Mouse (Mus musculus) retina, adult 2 months (tissue): ENCODE measurements around the gene Bloc1s5.
"Not testable (repeated sequence)": the region's sequence is repeated elsewhere in the genome, so short reads cannot be mapped to it uniquely, and the experiment has no call there.

Experiments
- DNase-seq: peaks from one replicate; pipeline ENCODE4 v3.0.0-alpha.2; 2012; ENCODE audit warnings: low read depth, low spot score

Bloc1s5 gene

DNA sequence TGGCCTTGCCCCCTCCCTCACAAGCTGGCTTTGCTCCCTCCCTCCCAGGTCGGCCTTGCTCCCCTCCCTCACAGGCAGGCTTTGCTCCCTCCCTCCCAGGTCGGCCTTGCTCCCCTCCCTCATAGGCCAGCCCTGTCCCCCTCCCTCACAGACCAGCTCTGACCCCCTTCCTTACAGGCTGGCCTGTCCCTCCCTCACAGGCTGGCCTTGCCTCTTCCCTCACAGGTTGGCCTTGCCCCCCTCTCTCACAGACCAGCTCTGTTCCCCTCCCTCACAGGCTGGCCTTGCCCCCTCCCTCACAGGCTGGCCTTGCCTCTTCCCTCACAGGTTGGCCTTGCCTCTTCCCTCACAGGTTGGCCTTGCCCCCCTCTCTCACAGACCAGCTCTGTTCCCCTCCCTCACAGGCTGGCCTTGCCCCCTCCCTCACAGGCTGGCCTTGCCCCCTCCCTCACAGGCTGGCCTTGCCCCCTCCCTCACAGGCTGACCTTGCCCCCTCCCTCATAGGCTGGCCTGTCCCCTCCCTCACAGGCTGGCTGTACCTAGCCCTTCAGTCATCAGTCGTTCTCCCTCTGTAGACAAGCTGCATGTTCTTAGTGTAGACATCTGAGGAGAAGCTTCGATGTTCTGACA, 16.8 kb downstream of the Bloc1s5 start:
- DNase-seq, result not testable (repeated sequence)

DNA sequence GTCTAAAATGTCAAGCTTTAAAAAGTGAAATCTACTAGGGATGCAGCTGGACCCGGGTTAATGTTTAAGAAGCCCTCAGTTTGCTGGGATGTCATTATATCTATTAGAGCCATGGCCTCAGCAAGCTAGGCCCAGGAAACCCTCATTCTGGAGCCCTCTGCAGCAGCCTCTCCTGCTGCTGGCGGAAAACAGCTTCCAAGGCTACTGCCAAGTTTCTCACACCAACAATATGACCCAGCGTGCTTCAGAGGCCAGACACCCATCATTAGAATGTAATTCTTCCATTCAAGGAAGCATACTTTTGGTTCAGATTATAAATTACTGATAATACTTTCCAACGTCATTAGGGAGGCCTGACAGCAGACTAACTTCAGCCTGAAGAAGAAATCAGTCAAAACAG, 18.0 kb downstream of the Bloc1s5 start:
- no peak for DNase-seq

GRCm38 (mm10) chr13:38615656-38616055, 19.3 kb downstream of the Bloc1s5 start:
- no peak for DNase-seq

DNA sequence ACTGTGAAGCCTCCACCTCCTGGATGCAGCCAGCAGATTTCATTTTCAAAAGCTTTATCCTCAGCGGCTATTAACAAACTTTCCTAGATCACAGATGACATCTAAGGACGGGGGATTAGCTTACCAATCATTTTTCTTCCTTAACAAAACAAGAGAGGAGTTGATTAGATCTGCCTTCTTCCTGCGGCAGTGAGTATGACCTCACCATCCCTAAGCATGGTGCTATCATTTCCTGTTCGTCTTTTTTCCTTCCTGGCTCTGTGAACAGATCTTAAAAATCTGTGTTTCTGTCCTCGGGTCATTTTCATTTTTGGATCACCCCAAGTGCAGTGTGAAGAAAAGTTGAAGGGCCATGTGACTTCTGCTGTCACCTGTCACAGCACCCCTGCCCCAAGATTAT, 20.6 kb downstream of the Bloc1s5 start:
- DNase-seq, result no peak

DNA sequence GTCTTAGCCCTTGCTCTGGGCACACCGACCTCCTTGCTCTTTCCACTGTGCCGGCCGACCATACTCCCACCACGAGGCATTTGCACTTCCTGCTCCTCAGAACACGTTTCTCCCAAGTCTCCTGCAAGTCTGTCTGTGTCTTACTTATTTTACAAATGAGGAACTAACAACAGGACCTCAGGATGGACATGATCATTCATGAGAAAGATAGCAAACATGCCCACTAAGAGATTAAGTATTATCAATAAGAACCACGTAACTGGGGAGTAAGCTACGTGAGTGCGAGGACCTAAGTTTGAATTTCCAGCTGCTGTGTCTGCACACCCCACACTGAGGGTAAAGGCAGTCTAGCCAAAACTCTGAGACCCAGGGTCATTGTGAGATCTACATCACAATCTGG, 21.3 kb downstream of the Bloc1s5 start:
- DNase-seq, result no peak

DNA sequence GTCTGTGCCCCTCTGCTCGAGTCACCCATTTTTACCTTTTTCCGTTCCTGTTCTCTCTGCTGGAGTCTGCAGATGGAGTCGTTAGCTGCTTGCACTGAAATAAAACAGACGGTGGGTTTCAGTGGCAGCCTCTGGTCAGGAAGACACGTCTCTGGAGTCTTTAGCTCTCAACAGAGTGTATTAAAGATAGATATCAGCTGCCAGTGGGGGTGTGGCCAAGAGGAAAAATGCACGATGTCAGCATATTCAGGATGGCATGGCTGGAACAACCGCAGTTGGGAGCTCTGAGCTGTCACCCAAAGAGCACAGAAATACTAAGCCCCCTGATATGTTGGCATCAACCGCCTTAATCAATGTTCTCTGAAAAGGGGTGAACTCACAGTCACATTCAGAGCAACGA, 22.3 kb downstream of the Bloc1s5 start:
- DNase-seq, result no peak

GRCm38 (mm10) chr13:38612179-38612578, 22.7 kb downstream of the Bloc1s5 start:
- DNase-seq, result no peak

DNA sequence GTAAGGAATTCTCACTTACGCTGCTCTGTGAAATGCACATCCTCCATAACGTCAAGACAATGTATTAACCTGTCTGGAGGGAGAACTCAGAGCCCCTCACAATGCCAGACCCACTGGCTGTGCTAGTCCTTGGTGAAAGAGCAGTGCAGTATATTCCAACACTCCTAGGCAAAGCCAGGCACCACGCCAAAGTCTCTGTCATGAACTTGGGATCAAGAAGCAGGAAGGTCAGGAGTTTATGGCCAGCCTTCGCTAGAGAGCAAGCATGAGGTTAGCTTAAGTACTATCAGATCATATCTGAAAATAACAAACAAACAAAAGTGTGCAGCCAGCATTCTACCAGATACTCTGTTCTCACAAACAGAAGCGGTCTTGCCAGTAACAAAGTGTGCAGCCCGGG, 24.6 kb downstream of the Bloc1s5 start:
- no peak for DNase-seq

DNA sequence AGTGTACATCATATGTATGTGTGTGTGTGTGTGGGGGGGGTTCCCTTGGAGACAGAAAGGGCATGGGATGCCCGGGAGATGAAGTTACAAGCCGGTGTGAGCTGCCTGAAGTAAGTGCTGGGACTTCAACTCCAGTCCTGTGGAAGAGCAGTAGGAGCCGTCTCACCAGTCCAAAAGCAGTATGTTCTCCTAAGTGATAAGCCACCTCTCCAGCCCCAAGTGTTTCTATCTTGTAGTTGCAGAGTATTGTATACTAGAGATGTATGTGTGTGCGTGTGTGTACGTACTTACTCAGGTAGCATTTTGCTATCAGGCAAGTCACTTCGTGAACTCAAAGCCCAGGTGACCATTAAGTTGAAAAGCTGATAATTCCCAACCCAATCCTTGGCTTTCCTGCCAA, 27.8 kb downstream of the Bloc1s5 start:
- DNase-seq, result no peak

DNA sequence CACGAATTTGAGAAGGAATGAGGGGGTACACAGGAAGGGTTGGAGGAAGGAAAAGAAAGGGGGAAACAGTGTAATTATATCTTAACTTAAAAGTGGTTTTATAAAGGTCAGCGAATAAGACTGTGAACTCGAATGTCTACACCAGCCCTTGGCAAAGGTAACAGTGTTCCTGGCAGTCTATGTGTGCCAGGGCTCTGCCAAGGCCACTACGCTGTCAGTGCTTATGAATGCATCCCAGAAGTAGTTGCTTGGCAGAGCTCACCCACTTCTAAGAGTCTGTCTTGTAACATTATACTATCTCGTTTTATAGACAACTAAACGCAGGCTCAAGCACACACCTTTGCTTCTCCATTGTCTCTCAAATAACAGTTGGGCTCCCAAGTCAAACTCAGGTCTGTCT, 29.6 kb downstream of the Bloc1s5 start:
- no peak for DNase-seq

- DNase-seq, result no peak
Measured at GRCm38 (mm10) chr13:38602966-38603365, 31.9 kb downstream of the Bloc1s5 start.

DNA sequence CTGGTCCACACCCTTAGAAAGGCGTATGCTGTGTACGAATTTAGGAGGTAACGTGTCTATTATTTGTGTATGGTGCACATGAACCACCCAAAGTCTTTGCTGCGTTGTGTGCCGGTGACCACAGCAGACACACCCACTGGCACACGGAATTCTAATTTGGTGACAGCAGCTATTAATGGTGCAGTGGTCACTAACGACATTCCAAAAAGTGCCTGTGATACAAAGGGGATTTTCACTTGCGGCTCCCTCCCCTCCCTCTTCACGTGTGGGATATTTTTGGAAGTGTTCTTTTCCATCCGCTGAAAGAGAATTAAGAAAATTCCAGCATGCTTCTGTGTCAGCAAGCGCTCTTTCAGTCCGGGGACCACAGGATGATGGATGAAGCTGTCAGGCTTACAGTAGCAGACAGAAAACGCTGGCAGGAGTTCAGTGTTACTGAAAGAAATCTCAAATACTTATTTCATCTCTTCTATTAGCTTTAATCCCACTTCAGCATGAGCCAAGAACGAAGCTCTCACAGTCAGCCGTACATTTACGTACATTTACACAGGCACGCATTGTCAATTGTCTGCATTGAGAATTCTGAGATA, 32.6 kb downstream of the Bloc1s5 start:
- DNase-seq, result no peak

DNA sequence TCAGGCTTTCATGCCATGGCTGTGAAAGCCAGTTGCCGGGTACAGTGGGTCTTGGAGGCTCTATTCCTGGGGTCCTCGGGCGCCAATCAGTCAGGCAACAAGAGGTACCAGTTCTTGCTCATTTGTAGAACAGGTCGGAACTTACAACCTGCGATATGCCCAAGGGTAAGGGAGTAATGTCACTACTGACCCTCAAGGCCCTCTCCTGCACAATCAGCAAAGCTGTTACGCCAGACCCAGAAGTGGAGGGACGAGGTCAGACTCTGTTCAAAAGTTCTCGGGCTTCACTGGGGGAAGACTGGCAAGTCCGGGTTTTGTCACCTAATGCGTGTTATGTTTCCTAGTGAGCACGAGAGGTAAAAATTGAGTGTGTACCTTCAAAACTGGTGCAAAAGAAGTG, 34.1 kb downstream of the Bloc1s5 start:
- no peak for DNase-seq

DNA sequence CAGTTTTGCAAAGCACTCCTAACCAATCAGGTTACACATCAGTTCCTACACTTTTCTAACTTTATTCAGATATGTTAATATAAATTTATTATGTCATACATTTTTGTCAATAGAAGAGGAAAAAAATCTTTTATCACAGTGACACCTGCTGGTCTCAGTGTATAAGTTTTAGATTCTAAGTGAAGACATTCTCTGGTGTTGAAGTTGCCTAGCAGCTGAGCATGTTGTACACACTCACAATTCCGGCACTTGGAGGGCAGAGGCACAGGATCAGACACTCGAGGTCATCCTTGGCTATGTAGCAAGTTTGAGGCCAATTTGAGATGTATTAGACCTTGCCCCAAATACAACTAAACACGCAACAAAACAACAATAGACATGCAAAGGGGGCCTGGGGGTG, 37.8 kb downstream of the Bloc1s5 start:
- no peak for DNase-seq

- no peak for DNase-seq
Measured at GRCm38 (mm10) chr13:38596461-38596860, 38.4 kb downstream of the Bloc1s5 start.

- no peak for DNase-seq
Measured at GRCm38 (mm10) chr13:38593114-38593513, 41.8 kb downstream of the Bloc1s5 start.

DNA sequence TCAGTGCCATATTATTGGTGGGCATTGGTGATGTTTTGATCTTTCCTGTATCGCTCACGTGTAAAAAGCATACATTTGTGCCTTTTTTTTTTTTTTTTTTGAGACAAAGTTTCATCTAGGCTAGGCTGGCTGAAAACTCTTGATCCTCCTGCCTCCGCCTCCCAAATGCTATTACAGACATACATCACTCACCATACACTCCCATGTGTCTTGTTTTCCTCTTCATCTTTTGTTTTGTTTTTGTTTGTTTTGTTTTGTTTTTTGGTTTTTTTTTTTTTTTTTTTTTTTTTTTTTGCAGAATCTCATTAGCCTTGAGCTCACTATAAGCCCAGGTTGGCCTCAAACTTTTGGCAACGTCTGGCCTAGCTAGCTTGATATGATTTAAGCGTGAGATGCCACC, 47.6 kb downstream of the Bloc1s5 start:
- DNase-seq, result no peak

- DNase-seq, result no peak
Measured at GRCm38 (mm10) chr13:38586451-38586850, 48.5 kb downstream of the Bloc1s5 start.

GRCm38 (mm10) chr13:38582768-38583167, 52.1 kb downstream of the Bloc1s5 start:
- DNase-seq, result no peak

GRCm38 (mm10) chr13:38580601-38581457, 54.1 kb downstream of the Bloc1s5 start:
- DNase-seq, result no peak

DNA sequence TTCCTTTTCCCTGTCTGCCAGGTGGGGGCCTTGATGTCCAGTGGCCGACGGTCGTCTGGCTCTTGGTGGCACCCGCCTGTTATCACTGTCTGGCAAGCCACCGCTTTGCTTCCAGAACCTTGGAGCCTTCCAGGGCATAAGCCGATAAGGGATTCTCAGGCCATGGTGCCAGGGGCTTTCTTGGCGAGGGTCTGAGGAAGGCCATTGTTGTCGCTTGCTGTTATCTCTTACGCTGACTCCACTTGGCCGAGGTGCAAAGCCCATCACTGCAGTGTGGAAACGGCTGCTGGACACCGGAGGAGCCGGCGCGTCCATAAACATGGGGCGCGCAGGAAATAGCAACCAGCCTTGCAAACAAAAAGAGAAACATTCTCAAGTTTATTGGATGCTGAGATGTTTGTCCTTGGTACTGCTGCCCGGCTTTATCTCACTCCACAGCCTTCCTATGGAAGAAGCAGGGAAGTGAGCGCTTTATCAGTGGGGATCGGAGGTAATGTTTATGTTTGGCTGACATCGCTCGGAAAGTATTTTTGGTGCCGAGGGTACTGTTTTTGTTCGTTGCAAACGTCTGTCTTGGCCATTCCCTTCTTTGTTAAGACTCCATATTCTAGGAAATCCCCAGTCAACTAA, 54.8 kb downstream of the Bloc1s5 start:
- no peak for DNase-seq

DNA sequence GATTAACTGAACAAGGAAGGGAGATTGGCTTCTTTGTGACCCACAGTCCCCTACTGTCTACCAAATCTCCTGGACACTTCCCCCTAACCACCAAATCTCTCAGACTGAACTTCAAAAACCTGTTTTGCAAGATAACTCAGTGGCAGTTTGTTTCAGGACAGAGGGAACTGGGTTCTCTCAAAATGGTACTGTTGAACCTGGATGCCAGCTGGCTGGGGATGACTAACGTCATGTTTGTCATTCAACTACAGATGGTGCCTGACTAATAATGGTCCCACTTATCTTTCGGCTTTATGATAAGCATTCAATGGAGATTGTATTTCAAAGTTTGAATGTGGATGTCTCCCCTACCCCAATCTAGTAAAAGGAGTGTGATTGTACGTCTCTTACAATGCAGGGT, 60.2 kb downstream of the Bloc1s5 start:
- DNase-seq, result no peak
